In the genomic region with DNA sequence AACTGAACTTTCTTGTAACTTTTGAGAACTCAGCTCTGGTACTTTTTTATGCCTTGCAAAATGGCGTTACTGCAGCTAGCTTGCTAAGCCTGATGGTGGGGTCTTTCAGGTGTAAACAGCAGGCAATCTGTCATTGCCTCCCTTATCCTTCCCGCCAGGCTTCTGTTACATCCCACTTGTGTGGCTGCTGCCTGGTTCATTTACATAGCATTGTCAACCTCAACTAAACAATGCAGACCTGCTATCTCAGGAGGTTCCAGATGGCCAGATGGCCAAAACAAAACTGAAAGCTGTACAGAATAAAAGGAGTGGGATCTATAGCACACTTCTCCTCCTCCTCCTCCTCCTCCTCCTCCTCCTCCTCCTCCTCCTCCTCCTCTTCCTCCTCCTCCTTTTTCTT, we compare ENCODE assay signal across 20 mouse cellular contexts. TPM values are rescaled to one million over a fixed set of nuclear protein-coding genes. Genes with fewer than 3 reads are reported as not detected.
"Had no signal": no experiment of that assay in that cellular context is flagged by ENCODE, and none has a peak within 500 bp of the region (broad histone marks: within the 10 kb centered on the region; RNA-seq: fewer than 3 reads in every experiment).

No protein-coding gene starts in this region.

RNA-seq across cellular contexts. Expression of gene C130073F10Rik, which starts 21.6 kb away (rescaled TPM):
- polyA plus RNA-seq: heart, embryonic 10.5 days; heart, embryonic 12.5 days; heart, embryonic 14.5 days; heart, embryonic 16.5 days; hindbrain, embryonic 10.5 days; hindbrain, embryonic 12.5 days; hindbrain, embryonic 14.5 days; hindbrain, embryonic 16.5 days; inflammation-experienced regulatory T-cells, adult 6 months; intestine, embryonic 15.5 days; intestine, postnatal 0 days; kidney, embryonic 14.5 days; kidney, embryonic 16.5 days; limb, embryonic 10.5 days; limb, embryonic 12.5 days; liver, embryonic 11.5 days; liver, embryonic 13.5 days; liver, embryonic 15.5 days; liver, postnatal 0 days had no signal

RNA-seq across cellular contexts. Expression of gene B020004J07Rik, which starts 28.2 kb away (rescaled TPM):
- polyA plus RNA-seq: heart, embryonic 10.5 days; heart, embryonic 12.5 days; heart, embryonic 14.5 days; heart, embryonic 16.5 days; hindbrain, embryonic 10.5 days; hindbrain, embryonic 12.5 days; hindbrain, embryonic 14.5 days; hindbrain, embryonic 16.5 days; inflammation-experienced regulatory T-cells, adult 6 months; intestine, embryonic 15.5 days; intestine, postnatal 0 days; kidney, embryonic 14.5 days; kidney, embryonic 16.5 days; limb, embryonic 10.5 days; limb, embryonic 12.5 days; limb, embryonic 14.5 days; liver, embryonic 11.5 days; liver, embryonic 13.5 days; liver, embryonic 15.5 days; liver, postnatal 0 days had no signal

RNA-seq across cellular contexts. Expression of gene Gm12800, which starts 36.9 kb away (rescaled TPM):
- polyA plus RNA-seq: heart, embryonic 10.5 days; heart, embryonic 12.5 days; heart, embryonic 14.5 days; heart, embryonic 16.5 days; hindbrain, embryonic 10.5 days; hindbrain, embryonic 12.5 days; hindbrain, embryonic 14.5 days; hindbrain, embryonic 16.5 days; inflammation-experienced regulatory T-cells, adult 6 months; intestine, embryonic 15.5 days; intestine, postnatal 0 days; kidney, embryonic 14.5 days; kidney, embryonic 16.5 days; limb, embryonic 10.5 days; limb, embryonic 12.5 days; limb, embryonic 14.5 days; liver, embryonic 11.5 days; liver, embryonic 13.5 days; liver, embryonic 15.5 days; liver, postnatal 0 days had no signal
